Mouse (Mus musculus) yolk sac, embryonic 10.5 days (tissue): ENCODE data around the gene Cldn10.

Experiments
- DNase-seq: peaks from one replicate; pipeline ENCODE4 v3.0.0-alpha.2; 2017; ENCODE audit warnings: low spot score

The Cldn10 gene

DNA sequence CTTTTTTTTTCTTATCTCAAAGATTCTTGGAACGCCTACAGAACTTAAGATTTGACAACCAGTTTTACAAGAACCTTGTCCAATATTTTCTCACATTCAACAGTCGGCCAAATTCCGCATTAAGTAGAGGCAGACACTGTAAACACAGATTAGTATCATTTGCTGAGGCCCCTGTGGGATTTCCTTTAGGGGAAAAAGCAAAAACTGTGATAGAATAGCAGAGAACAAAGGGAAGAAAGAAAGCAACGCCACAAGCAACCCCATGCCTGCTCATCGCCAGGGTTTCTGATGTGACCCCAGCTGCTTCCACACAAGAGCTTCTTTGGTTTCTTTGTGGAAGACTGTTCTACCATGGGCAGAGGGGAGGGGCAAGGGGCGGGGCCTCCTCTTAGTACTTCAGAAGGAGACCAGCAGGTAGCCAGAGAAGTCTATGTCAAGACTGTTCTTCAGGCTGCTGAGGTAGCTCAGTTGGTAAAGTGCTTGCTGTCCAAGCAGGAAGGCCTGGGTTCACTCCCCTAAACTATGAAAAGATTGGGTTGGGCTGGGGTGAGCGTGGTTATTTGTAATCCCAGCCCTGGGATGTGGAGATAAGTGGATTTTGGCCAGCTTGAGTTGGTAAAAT, 39.7 kb downstream of the Cldn10 start:
- DNase-seq: no peak

GRCm38 (mm10) chr14:118829331-118830095, 41.8 kb downstream of the Cldn10 start:
- DNase-seq: no peak

DNA sequence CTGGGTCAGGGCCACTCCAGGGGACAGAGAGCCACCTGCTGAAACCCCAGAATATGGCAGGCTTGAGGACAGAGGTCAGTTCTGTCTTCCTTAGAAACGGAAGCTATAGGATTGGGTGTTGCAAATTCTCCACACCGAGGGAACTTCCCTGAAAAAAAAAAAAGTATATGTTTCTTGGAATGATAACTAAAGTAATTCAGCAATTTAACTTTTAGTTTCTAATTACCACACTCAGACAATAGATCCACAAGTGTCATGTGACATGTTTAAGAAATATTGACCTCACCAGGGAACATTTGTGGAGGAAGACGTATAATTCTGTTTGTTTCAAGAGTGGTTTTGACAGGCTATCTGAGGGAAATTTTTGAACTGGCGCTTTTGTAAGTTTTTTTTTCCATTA, 43.9 kb downstream of the Cldn10 start:
- DNase-seq: no peak

DNA sequence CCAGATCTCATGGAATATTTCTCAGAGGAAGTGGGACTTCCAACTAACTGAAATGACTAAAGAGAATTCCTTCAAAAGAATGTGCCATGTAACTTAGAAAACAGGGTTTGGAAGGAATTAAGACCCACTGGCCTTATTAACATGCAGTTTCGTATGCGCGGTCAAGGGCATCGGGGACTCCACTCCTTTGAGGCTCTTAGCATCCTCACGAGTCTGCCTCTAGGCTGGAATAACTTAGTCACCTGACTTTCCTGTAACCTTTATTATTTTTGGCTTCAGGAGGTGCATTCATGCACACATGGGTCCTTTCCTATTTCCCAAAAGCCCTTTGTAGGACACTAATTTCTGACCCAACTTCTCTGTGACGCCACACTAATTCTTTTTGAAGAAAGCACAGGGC, 45.5 kb downstream of the Cldn10 start:
- DNase-seq: no peak

DNA sequence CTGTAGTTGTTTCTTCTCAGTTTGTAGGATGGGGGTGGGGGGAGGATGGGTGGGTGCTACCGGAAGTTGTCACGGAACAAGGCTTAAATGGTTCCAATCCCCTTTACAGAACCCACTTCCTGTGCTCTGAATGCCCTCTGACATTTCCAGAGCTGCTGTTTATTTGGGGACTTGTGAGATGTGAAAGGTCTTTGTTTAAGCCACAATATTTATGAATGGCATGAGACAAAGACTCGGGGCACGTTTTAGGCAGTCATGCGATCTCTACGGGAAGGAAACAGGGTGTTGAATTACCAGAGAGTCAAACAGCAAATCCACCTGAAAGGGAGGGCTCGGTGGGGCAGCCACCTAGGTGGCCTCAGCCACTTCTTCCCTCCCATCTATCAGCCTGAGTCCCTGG, 46.6 kb downstream of the Cldn10 start:
- DNase-seq: no peak

DNA sequence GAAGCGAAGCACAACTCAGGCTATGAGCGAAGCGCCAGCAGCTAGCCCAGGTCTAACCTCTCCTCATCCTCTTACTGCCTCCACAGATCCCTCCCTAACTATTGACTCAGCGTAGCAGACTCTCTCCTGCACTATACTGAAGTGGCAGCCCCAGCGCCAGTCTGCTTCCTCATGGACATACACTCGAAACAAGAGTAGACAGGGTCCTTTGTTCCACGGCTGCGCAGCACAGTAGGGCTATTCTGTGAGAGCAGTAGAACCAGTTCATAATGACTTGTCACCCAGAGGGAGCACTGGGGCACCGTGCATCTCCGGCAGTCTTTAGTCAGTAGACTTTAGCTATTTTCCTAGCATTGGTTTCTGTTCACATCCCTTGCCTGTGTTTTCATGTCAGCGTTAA, 48.4 kb downstream of the Cldn10 start:
- no peak for DNase-seq

- no peak for DNase-seq
Measured at GRCm38 (mm10) chr14:118836754-118837153, 49.0 kb downstream of the Cldn10 start.

- DNase-seq: no peak
Measured at GRCm38 (mm10) chr14:118838556-118839120, 50.9 kb downstream of the Cldn10 start.

- DNase-seq: no peak
Measured at GRCm38 (mm10) chr14:118839416-118839815, 51.7 kb downstream of the Cldn10 start.

DNA sequence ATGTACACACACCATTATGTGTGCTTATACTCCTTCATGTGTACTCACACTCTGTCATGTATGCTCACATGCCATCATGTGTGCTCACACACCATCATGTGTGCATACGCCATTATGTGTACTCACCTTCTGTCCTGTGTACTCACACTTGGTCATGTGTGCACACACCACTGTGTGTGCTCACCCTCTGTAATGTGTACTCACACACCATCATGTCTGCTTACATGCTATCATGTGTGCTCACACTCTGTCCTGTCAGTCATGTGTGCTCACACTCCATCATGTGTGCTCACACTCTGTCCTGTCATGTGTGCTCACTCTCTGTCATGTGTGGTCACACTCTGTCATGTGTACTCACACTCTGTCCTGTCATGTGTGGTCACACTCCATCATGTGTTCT, 52.3 kb downstream of the Cldn10 start:
- no peak for DNase-seq

DNA sequence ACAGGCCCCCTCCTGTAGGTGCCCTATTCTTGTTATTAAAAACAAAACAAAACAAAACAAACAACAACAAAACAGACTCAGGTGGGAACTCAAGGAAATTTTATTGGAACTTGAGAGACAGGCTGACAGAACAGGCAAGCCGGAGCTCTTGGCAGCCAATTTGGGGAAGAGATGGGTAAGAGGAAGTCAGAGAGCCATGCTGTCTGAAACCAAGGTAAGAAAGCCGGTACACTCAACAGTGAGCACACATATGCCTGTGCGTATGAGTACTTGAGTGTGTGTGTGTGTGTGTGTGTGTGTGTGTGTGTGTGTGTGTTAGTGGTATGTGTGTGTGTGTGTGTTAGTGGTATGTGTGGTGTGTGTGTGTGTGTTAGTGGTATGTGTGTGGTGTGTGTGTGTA, 54.6 kb downstream of the Cldn10 start:
- no peak for DNase-seq

DNA sequence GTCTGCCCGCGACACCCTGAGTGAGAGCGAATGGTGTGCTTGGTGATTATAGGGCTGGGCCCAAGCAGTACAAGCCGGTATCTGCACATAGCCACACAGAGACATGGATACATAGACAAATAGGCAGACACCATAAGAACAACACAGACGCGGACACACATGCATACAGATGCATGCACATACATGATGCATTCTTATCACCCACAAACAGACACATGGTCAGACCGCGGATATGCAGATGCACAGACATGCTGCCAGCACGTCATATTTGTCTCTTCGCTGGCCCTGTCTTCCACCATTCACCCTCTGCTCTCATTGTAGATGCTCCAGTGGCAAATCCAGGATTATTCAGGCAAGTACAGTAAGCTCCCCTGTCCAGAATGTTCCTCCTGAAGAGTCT, 59.1 kb downstream of the Cldn10 start:
- no peak for DNase-seq

DNA sequence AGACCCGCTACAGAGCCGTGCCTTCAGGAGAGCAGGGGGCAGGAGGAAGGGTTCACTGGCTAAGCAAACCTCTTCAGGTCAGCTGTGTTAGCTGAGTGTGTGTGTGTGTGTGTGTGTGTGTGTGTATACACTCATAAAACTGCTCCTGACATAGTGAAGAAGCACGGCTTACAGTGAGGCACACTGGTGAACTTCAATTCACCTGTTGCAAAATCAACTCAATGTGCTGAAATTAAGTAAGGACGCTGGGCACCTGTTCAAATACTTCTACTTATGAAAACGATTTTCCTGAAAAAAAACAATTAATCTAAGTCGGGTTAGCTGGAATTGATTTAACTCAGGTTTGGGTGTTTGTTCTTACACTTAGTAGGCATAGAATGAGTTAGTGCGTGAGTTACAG, 60.5 kb downstream of the Cldn10 start:
- no peak for DNase-seq

- no peak for DNase-seq
Measured at GRCm38 (mm10) chr14:118850011-118850695, 62.4 kb downstream of the Cldn10 start.

GRCm38 (mm10) chr14:118850696-118851035, 63.0 kb downstream of the Cldn10 start:
- no peak for DNase-seq

DNA sequence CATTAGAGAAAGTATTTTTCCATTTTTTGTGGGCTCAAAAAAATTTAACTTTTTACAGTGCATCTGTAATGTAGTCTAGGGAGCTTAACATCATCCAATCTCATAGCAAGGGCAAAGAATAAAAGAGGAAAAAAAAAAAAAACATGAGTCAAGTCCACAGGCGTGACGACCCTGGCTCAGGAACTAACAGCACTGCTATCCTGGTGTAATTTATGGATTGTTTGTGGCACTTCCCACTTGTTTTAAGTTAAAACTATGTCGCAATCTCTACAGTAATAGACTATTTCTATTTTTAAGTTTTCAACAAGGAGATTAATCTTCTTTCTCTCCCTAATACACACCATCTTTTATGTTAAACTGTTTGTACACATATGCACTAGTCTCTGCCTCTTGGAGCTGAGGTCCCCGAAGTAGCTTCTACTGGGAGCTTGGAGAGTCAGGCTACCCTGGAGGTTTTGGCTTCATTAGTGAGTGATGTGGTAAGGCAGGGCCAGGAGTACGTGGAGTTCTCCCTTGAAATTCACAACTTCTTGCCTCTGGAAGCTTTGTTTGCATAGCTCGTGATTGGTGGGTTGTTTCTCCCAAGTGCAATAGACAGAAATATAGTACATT, 63.9 kb downstream of the Cldn10 start:
- no peak for DNase-seq

GRCm38 (mm10) chr14:118854371-118855114, 66.8 kb downstream of the Cldn10 start:
- peak; percentile 50 for DNase-seq

- DNase-seq: no peak
Measured at GRCm38 (mm10) chr14:118855141-118855800, 67.6 kb downstream of the Cldn10 start.

GRCm38 (mm10) chr14:118856563-118856962, 68.9 kb downstream of the Cldn10 start:
- no peak for DNase-seq

GRCm38 (mm10) chr14:118858318-118858717, 70.6 kb downstream of the Cldn10 start:
- DNase-seq: no peak

DNA sequence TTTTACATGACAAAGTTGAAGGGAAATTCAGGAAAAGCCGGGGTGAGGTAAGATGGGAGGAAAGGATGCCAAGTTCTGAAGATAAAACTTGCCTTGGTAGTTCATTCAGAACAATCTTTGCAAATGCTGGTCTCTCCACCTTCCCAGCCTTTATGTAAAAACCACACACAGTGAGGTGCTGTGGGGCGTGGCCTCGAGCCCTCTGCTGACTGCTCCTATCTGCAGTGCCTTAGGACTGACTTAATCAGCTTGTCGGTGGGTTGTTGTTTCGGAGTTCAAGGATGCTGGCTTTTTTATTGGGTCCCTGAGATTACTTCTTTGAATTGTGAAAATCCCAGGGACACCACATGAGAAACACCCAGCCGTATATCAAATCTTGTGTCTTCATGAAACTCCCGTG, 74.5 kb downstream of the Cldn10 start:
- no peak for DNase-seq
